Mouse (Mus musculus): Measurements from ENCODE around the gene Klf13.

Klf13 gene

GRCm38 (mm10) chr7:63905190-63905589 lies 33.5 kb downstream of the Klf13 start:
- DNase-seq: no peak

- no peak for DNase-seq
These were observed 34.9 kb downstream of the Klf13 start for GRCm38 (mm10) chr7:63903635-63904380.

GRCm38 (mm10) chr7:63902604-63903210 lies 36.0 kb downstream of the Klf13 start:
- DNase-seq: no peak

- no peak for DNase-seq
These were observed 36.8 kb downstream of the Klf13 start for GRCm38 (mm10) chr7:63901942-63902341.

- no peak for DNase-seq
These were observed 37.4 kb downstream of the Klf13 start for GRCm38 (mm10) chr7:63901346-63901745.

- DNase-seq: no peak
These were observed 38.3 kb downstream of the Klf13 start for GRCm38 (mm10) chr7:63900411-63900810.

- DNase-seq: no peak
These were observed 38.8 kb downstream of the Klf13 start for GRCm38 (mm10) chr7:63899925-63900324.

GRCm38 (mm10) chr7:63898201-63898600 lies 40.5 kb downstream of the Klf13 start:
- no peak for DNase-seq

- DNase-seq: no peak
These were observed 41.1 kb downstream of the Klf13 start for GRCm38 (mm10) chr7:63897655-63898054.

GRCm38 (mm10) chr7:63896968-63897468 lies 41.7 kb downstream of the Klf13 start:
- peak; percentile 82 to 91 for DNase-seq

GRCm38 (mm10) chr7:63896276-63896967 lies 42.3 kb downstream of the Klf13 start:
- DNase-seq: no peak

- no peak for DNase-seq
These were observed 43.5 kb downstream of the Klf13 start for GRCm38 (mm10) chr7:63895223-63895622.

- no peak for DNase-seq
These were observed 44.1 kb downstream of the Klf13 start for GRCm38 (mm10) chr7:63894662-63895061.

- no peak for DNase-seq
These were observed 45.0 kb downstream of the Klf13 start for GRCm38 (mm10) chr7:63893729-63894128.

- no peak for DNase-seq
These were observed 45.5 kb downstream of the Klf13 start for GRCm38 (mm10) chr7:63893201-63893600.

GRCm38 (mm10) chr7:63891488-63892075 lies 47.1 kb downstream of the Klf13 start:
- no peak for DNase-seq

- no peak for DNase-seq
These were observed 49.4 kb downstream of the Klf13 start for GRCm38 (mm10) chr7:63889116-63889975.

- DNase-seq: no peak
These were observed 50.0 kb downstream of the Klf13 start for GRCm38 (mm10) chr7:63888674-63889073.

- no peak for DNase-seq
These were observed 51.1 kb downstream of the Klf13 start for GRCm38 (mm10) chr7:63887602-63888123.

GRCm38 (mm10) chr7:63887034-63887551 lies 51.6 kb downstream of the Klf13 start:
- peak; percentile 60 to 79 for DNase-seq

GRCm38 (mm10) chr7:63885025-63885424 lies 53.7 kb downstream of the Klf13 start:
- no peak for DNase-seq

GRCm38 (mm10) chr7:63882739-63883138 lies 56.0 kb downstream of the Klf13 start:
- no peak for DNase-seq
